Mouse (Mus musculus): ENCODE data around the gene Grcc10. TPM values are rescaled to one million over a fixed set of nuclear protein-coding genes. Genes with fewer than 3 reads are reported as not detected.

Gene Grcc10
- 253 to 263 TPM (median 258 TPM) in 4 replicates for total RNA-seq (2023; ENCODE audit: inconsistent age)

GRCm38 (mm10) chr6:124740888-124741761 is at the start of gene Grcc10:
Gene Grcc10 (minus strand): TSS chr6:124741374.

DNA sequence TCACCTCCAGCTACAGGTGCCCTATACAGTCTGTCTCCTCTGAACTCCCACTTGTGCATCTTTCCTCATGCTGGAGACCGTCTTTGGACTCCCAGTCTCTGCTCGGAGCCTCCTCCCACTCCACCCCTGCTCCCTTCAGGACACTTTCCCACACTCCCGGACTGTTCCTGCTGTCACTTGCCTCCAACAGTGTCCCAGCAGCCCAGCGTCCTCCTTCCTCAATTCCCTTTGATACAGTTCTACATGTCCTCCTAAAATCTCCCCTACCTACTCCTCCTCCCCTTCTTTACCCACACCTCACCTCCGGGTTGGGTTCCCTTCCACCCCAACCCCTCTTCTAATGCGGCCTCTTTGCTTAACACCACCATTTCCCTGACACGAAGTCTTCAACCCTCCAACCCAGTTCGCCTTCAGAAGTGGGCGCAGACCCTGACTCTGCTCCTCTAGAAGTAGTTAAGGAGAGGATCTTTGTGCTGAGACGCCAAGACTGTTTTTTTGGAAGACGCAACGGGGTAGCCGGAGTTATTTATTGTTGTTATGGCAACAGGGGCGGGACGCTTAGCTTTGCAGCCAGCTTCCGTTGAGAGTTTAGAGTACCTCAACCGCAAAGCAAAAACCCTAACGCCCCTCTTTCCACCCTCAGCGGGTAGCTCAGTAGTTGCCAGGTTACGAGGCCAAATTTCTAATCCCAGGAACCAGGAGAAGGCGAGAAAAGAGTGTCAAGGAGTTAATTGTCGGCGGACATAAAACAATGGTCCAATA is 38.2 kb upstream of the Grcc10 start, which contains the start of gene Lrrc23:
Gene Lrrc23, minus strand, starts transcription at position 506 of the 762 bp plus-strand sequence.

GRCm38 (mm10) chr6:124769101-124769765 is 28.1 kb upstream of the Grcc10 start, which contains the start of gene Eno2:
Gene Eno2 (minus strand): TSS chr6:124769673.

GRCm38 (mm10) chr6:124755831-124756595 is 14.8 kb upstream of the Grcc10 start, which contains the start of the genes Gm45234 and Atn1:
Gene Gm45234 (minus strand): TSS chr6:124756021.
Gene Atn1 (minus strand): TSS chr6:124756524.

DNA sequence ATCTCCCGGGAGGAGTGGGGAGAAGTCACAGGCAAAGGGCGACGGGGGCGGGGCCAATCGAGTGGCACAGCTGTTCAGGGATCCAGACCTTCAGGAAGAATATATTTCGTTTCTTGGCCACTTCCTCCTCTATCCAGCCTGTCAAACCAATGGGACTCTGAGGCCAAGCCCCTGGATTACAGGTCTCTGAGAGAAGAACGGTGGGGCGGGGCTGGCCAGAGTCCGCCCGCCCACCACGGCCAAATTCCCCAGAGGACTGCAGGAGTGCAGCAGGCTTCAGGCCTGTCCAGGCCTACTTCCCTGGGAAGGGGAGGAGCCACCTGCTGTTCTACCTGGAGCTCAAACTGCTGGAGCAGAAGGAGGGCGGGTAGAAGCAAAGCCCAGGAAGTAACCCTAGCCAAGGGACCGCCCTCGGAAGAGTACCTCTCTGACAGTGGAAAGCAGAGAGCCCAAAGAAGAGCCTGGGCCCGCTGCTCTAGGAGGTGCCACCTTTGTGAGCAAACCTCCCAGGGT is 2.6 kb downstream of the Grcc10 start, which contains the start of gene Ptpn6:
Gene Ptpn6, minus strand, starts transcription at position 204 of the 513 bp plus-strand sequence.

GRCm38 (mm10) chr6:124711824-124712782 is 29.1 kb downstream of the Grcc10 start, which contains the start of the genes Emg1 and Phb2:
Gene Emg1 (minus strand): TSS chr6:124712178.
Gene Phb2 (plus strand): TSS chr6:124712336.

Other genes starting within 250 kb of the Grcc10 start
- not detected in 4 replicates for gene C1rl, start 248.3 kb downstream of the Grcc10 start, total RNA-seq (2023; ENCODE audit: inconsistent age)
- 0.42 to 0.48 TPM (median 0.48 TPM) in 3 of 4 replicates, not detected in the other for gene C1ra, start 229.0 kb downstream of the Grcc10 start, total RNA-seq (2023; ENCODE audit: inconsistent age)
- 0.27 to 0.77 TPM (median 0.45 TPM) in 3 of 4 replicates, not detected in the other for gene C1s1, start 199.0 kb downstream of the Grcc10 start, total RNA-seq (2023; ENCODE audit: inconsistent age)
- not detected in 4 replicates for gene C1rb, start 171.1 kb downstream of the Grcc10 start, total RNA-seq (2023; ENCODE audit: inconsistent age)
- not detected in 4 replicates for gene C1s2, start 105.3 kb downstream of the Grcc10 start, total RNA-seq (2023; ENCODE audit: inconsistent age)
- 44.7 to 51.8 TPM (median 50.1 TPM) in 4 replicates for gene Lpcat3, start 78.3 kb downstream of the Grcc10 start, total RNA-seq (2023; ENCODE audit: inconsistent age)
- 116 to 132 TPM (median 125 TPM) in 4 replicates for gene Emg1, start 29.2 kb downstream of the Grcc10 start, total RNA-seq (2023; ENCODE audit: inconsistent age)
- 223 to 242 TPM (median 231 TPM) in 4 replicates for gene Phb2, start 29.0 kb downstream of the Grcc10 start, total RNA-seq (2023; ENCODE audit: inconsistent age)
- 597 to 656 TPM (median 630 TPM) in 4 replicates for gene Ptpn6, start 2.7 kb downstream of the Grcc10 start, total RNA-seq (2023; ENCODE audit: inconsistent age)
- 0.16 to 2.3 TPM in 2 of 4 replicates, not detected in the others for gene Gm45234, start 14.6 kb upstream of the Grcc10 start, total RNA-seq (2023; ENCODE audit: inconsistent age)
- gene Atn1, start 15.2 kb upstream of the Grcc10 start, total RNA-seq (2023; ENCODE audit: inconsistent age) = 21.1 to 30.7 TPM (median 28.7 TPM) in 4 replicates
- 3.9 to 7.0 TPM (median 6.0 TPM) in 4 replicates for gene Eno2, start 28.3 kb upstream of the Grcc10 start, total RNA-seq (2023; ENCODE audit: inconsistent age)
- 3.5 to 4.3 TPM (median 3.9 TPM) in 4 replicates for gene Lrrc23, start 38.4 kb upstream of the Grcc10 start, total RNA-seq (2023; ENCODE audit: inconsistent age)
- 4.3 to 8.0 TPM (median 5.3 TPM) in 4 replicates for gene Spsb2, start 67.3 kb upstream of the Grcc10 start, total RNA-seq (2023; ENCODE audit: inconsistent age)
- gene Tpi1, start 72.9 kb upstream of the Grcc10 start, total RNA-seq (2023; ENCODE audit: inconsistent age) = 53.5 to 62.9 TPM (median 57.4 TPM) in 4 replicates
- gene Usp5, start 88.1 kb upstream of the Grcc10 start, total RNA-seq (2023; ENCODE audit: inconsistent age) = 67.6 to 86.7 TPM (median 79.3 TPM) in 4 replicates
- gene Cdca3, start 88.2 kb upstream of the Grcc10 start, total RNA-seq (2023; ENCODE audit: inconsistent age) = 2.7 to 6.3 TPM (median 4.4 TPM) in 4 replicates
- 0.29 to 0.30 TPM in 2 of 4 replicates, not detected in the others for gene Gnb3, start 98.9 kb upstream of the Grcc10 start, total RNA-seq (2023; ENCODE audit: inconsistent age)
- 0.19 to 0.51 TPM in 2 of 4 replicates, not detected in the others for gene P3h3, start 116.4 kb upstream of the Grcc10 start, total RNA-seq (2023; ENCODE audit: inconsistent age)
- 0.51 to 0.99 TPM (median 0.79 TPM) in 4 replicates for gene Gpr162, start 122.6 kb upstream of the Grcc10 start, total RNA-seq (2023; ENCODE audit: inconsistent age)
- gene Cd4, start 146.8 kb upstream of the Grcc10 start, total RNA-seq (2023; ENCODE audit: inconsistent age) = 0.35 to 0.93 TPM (median 0.60 TPM) in 4 replicates
- 0.26 to 0.69 TPM (median 0.48 TPM) in 4 replicates for gene Lag3, start 170.3 kb upstream of the Grcc10 start, total RNA-seq (2023; ENCODE audit: inconsistent age)
- 42.1 to 57.3 TPM (median 46.3 TPM) in 4 replicates for gene Ptms, start 178.7 kb upstream of the Grcc10 start, total RNA-seq (2023; ENCODE audit: inconsistent age)
- gene Mlf2, start 190.0 kb upstream of the Grcc10 start, total RNA-seq (2023; ENCODE audit: inconsistent age) = 97.3 to 112 TPM (median 105 TPM) in 4 replicates
- gene Cops7a, start 224.2 kb upstream of the Grcc10 start, total RNA-seq (2023; ENCODE audit: inconsistent age) = 51.9 to 60.4 TPM (median 54.0 TPM) in 4 replicates

All from B cell, adult (primary cell).